Mouse (Mus musculus) lung, embryonic 15.5 days (tissue): Measurements from ENCODE around the gene Spsb1. TPM values are rescaled to one million over a fixed set of nuclear protein-coding genes. Genes with fewer than 3 reads are reported as not detected.

Source experiments
- ATAC-seq: fragments of 200-750 bp; cut with Nextera tagmentation; 2 replicates; pipeline ENCODE4 v1.8.0; 2017; ENCODE audit warnings: moderate number of reproducible peaks, borderline replicate concordance; ENCODE audit not compliant: low FRiP score, low TSS enrichment; ENCODE audit errors: extremely low read depth
- H3K27ac ChIP-seq: fragments of 300-500 bp; sonication (generic); 2 replicates; pipeline ENCODE4 v1.5.1; 2015; ENCODE audit warnings: moderate library complexity, mild to moderate bottlenecking, inconsistent platforms
- H3K27me3 ChIP-seq: fragments of 300-500 bp; sonication (generic); 2 replicates; pipeline ENCODE4 v1.6.1; 2015; ENCODE audit warnings: inconsistent platforms
- H3K36me3 ChIP-seq: fragments of 300-500 bp; sonication (generic); 2 replicates; pipeline ENCODE4 v1.6.1; 2015; ENCODE audit warnings: inconsistent platforms
- H3K4me1 ChIP-seq: fragments of 300-500 bp; sonication (generic); 2 replicates; pipeline ENCODE4 v1.6.1; 2015; ENCODE audit warnings: inconsistent platforms
- H3K4me2 ChIP-seq: fragments of 300-500 bp; sonication (generic); 2 replicates; pipeline ENCODE4 v1.6.1; 2015; ENCODE audit warnings: inconsistent platforms, mild to moderate bottlenecking, moderate library complexity
- H3K4me3 ChIP-seq: fragments of 300-500 bp; sonication (generic); 2 replicates; pipeline ENCODE4 v1.5.1; 2015; ENCODE audit warnings: mild to moderate bottlenecking, inconsistent platforms
- H3K9ac ChIP-seq: fragments of 300-500 bp; sonication (generic); 2 replicates; pipeline ENCODE4 v1.6.1; 2015; ENCODE audit warnings: inconsistent platforms
- H3K9me3 ChIP-seq: fragments of 300-500 bp; sonication (generic); 2 replicates; pipeline ENCODE4 v1.6.1; 2016; ENCODE audit warnings: inconsistent platforms
- WGBS: fragments of 180-500 bp; shearing (Covaris S2); methylation state at CpG from one replicate; pipeline ENCODE4 v1.1.7; 2015; 5-methylcytosine and 5-hydroxymethylcytosine counted together
- polyA plus RNA-seq: library from polyadenylated mRNA; unstranded; fragments of >200 nt; fragmentation: Nextera tagmentation; extraction: Ambion mirVana; gene quantifications from 2 replicates; pipeline ENCODE4 v1.2.1, GENCODE M21; 2015

Spsb1 gene
- polyA plus RNA-seq, 1 experiment from 2014 or later = 15.6 TPM

DNA sequence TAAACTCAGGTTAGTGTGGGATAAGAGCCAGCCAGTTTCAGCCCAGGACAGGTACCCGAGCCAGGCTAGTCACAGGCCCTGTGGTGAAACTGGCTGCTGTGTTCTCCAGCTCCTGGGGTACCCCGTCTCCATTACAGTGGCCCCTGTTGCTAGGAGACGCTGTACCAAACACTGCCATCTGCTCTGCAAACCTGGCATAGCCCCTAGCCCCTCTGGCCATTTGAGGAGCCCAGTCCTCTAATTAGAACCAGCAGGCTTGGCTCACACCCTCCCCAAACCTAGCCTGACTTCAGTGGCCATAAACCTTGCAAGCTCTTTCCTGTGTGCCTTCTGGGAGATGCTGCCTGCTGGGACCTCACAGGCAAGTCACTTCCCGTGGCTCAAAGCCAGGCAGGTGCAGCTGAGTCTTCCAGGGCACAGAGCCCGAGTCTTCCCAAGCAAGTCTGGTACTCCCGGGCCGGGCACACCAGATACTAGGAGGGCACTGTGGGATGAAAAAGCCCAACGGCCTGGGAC, 78.8 kb downstream of the Spsb1 start:
- H3K9ac ChIP-seq = no peak overlapping the region
- no peak overlapping the region for H3K4me2 ChIP-seq
- no peak overlapping the region for H3K4me3 ChIP-seq
- no peak for ATAC-seq
- H3K4me1 ChIP-seq = peaks cover 50% of the 10 kb centered on the region
- no peaks in the 10 kb centered on the region for H3K36me3 ChIP-seq
- H3K27ac ChIP-seq = no peak overlapping the region
- no peaks in the 10 kb centered on the region for H3K9me3 ChIP-seq
- WGBS = 65% methylated on average over 8 of the region's 8 CpGs
- no peaks in the 10 kb centered on the region for H3K27me3 ChIP-seq

GRCm38 (mm10) chr4:149875296-149875695, 79.5 kb downstream of the Spsb1 start:
- Histone ChIP-seq H3K9ac (no peak overlapping the region), H3K9me3 (no peaks in the 10 kb centered on the region), H3K36me3 (no peaks in the 10 kb centered on the region), H3K4me3 (no peak overlapping the region), H3K4me1 (peaks cover 53% of the 10 kb centered on the region), H3K4me2 (no peak overlapping the region), H3K27me3 (no peaks in the 10 kb centered on the region), H3K27ac (no peak overlapping the region)
- 33% methylated on average over 6 of the region's 6 CpGs for WGBS
- ATAC-seq = no peak

DNA sequence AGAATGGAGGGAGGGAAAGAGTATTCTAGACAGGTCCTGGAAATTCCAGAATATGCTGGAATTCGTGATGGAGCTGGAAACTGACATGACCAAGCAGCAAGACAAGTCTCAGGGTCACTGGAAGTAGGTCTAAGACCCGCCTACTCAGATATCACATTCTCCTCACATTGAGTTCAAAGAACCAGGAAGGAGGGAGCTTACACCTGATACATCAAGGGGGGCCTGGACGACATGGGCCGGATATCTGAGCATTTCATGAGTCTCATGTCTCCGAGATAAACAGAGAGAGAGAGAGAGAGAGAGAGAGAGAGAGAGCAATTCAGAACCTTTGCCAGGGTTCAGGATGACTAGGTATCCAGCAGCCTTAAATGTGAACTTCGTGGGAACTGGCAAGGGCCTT, 82.6 kb downstream of the Spsb1 start:
- Histone ChIP-seq H3K4me3 (no peak overlapping the region), H3K4me2 (no peak overlapping the region), H3K4me1 (peaks cover 50% of the 10 kb centered on the region), H3K27me3 (no peaks in the 10 kb centered on the region), H3K27ac (no peak overlapping the region), H3K9ac (no peak overlapping the region), H3K9me3 (no peaks in the 10 kb centered on the region), H3K36me3 (no peaks in the 10 kb centered on the region)
- ATAC-seq = no peak
- WGBS = 46% methylated on average over 6 of the region's 6 CpGs

GRCm38 (mm10) chr4:149871582-149871981, 83.3 kb downstream of the Spsb1 start:
- Histone ChIP-seq H3K27me3 (no peaks in the 10 kb centered on the region), H3K9me3 (no peaks in the 10 kb centered on the region), H3K4me1 (peaks cover 43% of the 10 kb centered on the region), H3K27ac (peak overlapping the region; percentile 68), H3K4me3 (no peak overlapping the region), H3K4me2 (no peak overlapping the region), H3K36me3 (no peaks in the 10 kb centered on the region), H3K9ac (no peak overlapping the region)
- no peak for ATAC-seq
- 43% methylated on average over 7 of the region's 7 CpGs for WGBS

DNA sequence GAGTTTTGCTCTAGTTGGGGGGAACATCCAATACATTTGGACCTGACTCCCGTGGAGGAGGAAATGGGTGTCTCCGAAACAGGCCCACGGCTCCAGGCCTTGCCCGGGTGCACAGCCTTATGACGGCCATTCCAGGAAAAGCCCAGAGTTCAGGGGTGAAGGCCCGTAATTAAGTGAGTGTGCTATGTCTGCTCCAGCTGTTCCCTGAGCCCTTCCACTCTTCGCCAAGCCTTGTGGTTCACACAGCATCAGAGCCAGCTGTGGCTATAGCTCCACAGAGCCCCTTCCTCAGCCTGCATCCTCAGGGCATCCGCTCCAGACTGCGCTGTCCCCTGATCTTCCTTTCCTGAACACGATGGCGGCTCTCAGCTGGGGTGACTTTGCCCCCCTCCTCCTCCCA, 83.8 kb downstream of the Spsb1 start:
- H3K27me3 ChIP-seq = no peaks in the 10 kb centered on the region
- H3K4me2 ChIP-seq = no peak overlapping the region
- peak overlapping the region; percentile 68 for H3K27ac ChIP-seq
- no peak overlapping the region for H3K9ac ChIP-seq
- H3K9me3 ChIP-seq = no peaks in the 10 kb centered on the region
- WGBS = 39% methylated on average over 11 of the region's 11 CpGs
- H3K36me3 ChIP-seq = no peaks in the 10 kb centered on the region
- peaks cover 38% of the 10 kb centered on the region for H3K4me1 ChIP-seq
- ATAC-seq = peak; percentile 92
- no peak overlapping the region for H3K4me3 ChIP-seq

DNA sequence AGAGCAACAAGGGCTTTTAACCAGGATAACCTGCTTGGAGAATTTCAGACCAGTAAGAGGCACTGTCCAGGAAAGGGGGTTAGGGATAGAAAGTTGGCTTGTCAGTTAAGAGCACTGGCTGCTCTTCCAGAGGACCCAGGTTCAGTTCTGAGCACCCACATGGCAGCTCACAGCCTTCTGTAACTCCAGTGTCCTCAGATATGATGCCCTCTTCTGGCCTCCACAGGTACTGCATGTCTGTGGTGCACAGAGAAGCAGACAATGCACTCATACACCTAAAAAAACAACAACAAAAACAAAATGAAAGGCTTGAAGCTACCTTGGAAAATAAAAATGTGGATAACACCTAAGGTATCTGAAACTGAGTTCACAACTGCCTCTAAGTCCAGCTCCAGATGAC, 84.4 kb downstream of the Spsb1 start:
- no peak overlapping the region for H3K4me3 ChIP-seq
- H3K9ac ChIP-seq = no peak overlapping the region
- H3K27me3 ChIP-seq = no peaks in the 10 kb centered on the region
- peak overlapping the region; percentile 66 for H3K27ac ChIP-seq
- no peak for ATAC-seq
- H3K4me2 ChIP-seq = no peak overlapping the region
- no peaks in the 10 kb centered on the region for H3K36me3 ChIP-seq
- no peaks in the 10 kb centered on the region for H3K9me3 ChIP-seq
- peaks cover 32% of the 10 kb centered on the region for H3K4me1 ChIP-seq

DNA sequence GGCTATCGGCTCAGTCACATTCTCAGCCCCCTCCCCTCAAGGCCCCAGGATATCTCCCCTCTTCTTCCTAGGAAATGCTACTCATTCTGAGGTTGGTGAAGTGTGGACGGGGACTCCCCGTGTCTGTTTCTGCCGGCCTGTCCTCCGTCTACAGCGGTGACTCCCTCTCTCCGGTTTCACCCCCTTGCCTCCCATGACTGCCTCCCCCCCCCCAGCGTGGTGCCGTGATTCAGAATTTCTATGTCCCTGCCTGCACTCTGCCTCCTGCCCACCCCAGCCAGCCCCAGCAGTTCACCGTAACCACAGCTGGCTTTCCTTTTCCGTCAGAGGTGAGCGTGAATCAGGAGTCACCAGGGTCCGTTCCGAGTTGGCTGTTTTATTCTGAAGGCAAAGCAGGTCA, 86.1 kb downstream of the Spsb1 start:
- no peaks in the 10 kb centered on the region for H3K9me3 ChIP-seq
- H3K36me3 ChIP-seq = no peaks in the 10 kb centered on the region
- H3K4me2 ChIP-seq = no peak overlapping the region
- WGBS = 65% methylated on average over 14 of the region's 14 CpGs
- ATAC-seq = no peak
- no peak overlapping the region for H3K27ac ChIP-seq
- no peak overlapping the region for H3K9ac ChIP-seq
- no peak overlapping the region for H3K4me3 ChIP-seq
- H3K4me1 ChIP-seq = peaks cover 24% of the 10 kb centered on the region
- no peaks in the 10 kb centered on the region for H3K27me3 ChIP-seq

- 36% methylated on average over 9 of the region's 9 CpGs for WGBS
- no peaks in the 10 kb centered on the region for H3K36me3 ChIP-seq
- H3K4me1 ChIP-seq = peaks cover 24% of the 10 kb centered on the region
- no peak overlapping the region for H3K4me3 ChIP-seq
- ATAC-seq = no peak
- no peaks in the 10 kb centered on the region for H3K27me3 ChIP-seq
- no peak overlapping the region for H3K9ac ChIP-seq
- H3K4me2 ChIP-seq = no peak overlapping the region
- H3K9me3 ChIP-seq = no peaks in the 10 kb centered on the region
- peak overlapping the region; percentile 66 for H3K27ac ChIP-seq
These were observed 86.8 kb downstream of the Spsb1 start for GRCm38 (mm10) chr4:149868009-149868408.

GRCm38 (mm10) chr4:149867351-149867750, 87.5 kb downstream of the Spsb1 start:
- 71% methylated on average over 4 of the region's 4 CpGs for WGBS
- no peak overlapping the region for H3K4me3 ChIP-seq
- no peaks in the 10 kb centered on the region for H3K9me3 ChIP-seq
- H3K4me2 ChIP-seq = no peak overlapping the region
- H3K36me3 ChIP-seq = no peaks in the 10 kb centered on the region
- ATAC-seq = no peak
- no peaks in the 10 kb centered on the region for H3K27me3 ChIP-seq
- H3K9ac ChIP-seq = no peak overlapping the region
- no peak overlapping the region for H3K27ac ChIP-seq
- H3K4me1 ChIP-seq = peaks cover 24% of the 10 kb centered on the region

DNA sequence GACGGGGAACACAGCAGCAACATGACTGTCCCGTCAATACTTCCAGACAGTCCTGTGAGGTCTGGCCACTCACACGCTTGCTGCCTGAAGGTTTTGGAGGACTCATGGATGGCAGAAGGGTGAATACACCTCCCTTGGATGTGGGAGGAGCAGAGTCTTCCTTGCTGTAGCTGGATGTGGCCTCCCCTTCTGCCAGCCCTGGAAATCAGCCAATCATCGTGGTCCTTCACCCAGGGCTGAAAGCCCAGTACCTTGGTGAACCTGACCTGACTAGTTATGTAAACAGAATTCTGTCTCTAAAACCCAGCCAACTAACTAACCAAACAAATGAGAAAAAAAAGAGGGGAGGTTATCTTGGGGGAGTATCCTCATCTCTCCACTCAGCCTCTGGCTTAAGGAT, 90.4 kb downstream of the Spsb1 start:
- 63% methylated on average over 4 of the region's 4 CpGs for WGBS
- no peaks in the 10 kb centered on the region for H3K36me3 ChIP-seq
- ATAC-seq = no peak

GRCm38 (mm10) chr4:149863522-149863921, 91.3 kb downstream of the Spsb1 start:
- Histone ChIP-seq H3K27ac (no peak overlapping the region), H3K4me3 (no peak overlapping the region), H3K27me3 (no peaks in the 10 kb centered on the region), H3K4me1 (peaks cover 16% of the 10 kb centered on the region), H3K36me3 (no peaks in the 10 kb centered on the region), H3K9ac (no peak overlapping the region), H3K4me2 (no peak overlapping the region), H3K9me3 (no peaks in the 10 kb centered on the region)
- 59% methylated on average over 9 of the region's 9 CpGs for WGBS
- no peak for ATAC-seq

More for the DNA sequence above, 90.4 kb downstream of the Spsb1 start:
- Histone ChIP-seq H3K4me3 (no peak overlapping the region), H3K27me3 (no peaks in the 10 kb centered on the region), H3K4me1 (peaks cover 16% of the 10 kb centered on the region), H3K27ac (no peak overlapping the region), H3K4me2 (no peak overlapping the region), H3K9ac (no peak overlapping the region), H3K9me3 (no peaks in the 10 kb centered on the region)

DNA sequence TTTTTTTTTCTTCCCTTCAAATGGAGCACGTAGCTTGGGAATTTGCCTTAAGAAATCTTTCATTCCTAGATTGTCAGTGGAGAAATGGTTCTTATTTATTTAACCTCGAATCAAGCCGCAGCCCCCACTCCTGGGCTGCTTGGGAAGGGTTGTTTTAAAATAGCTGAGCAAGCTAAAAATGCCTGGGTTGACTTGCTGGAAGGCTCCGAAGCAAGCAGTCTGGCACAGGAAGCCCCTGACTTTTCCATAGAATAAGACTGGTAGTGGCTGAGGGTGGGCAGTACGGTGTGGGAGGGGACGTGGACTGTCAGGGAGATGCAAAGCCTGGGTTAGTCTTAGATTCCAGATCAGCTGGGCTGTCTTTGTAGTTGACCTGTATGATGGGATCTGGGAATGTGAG, 94.5 kb downstream of the Spsb1 start:
- H3K4me3 ChIP-seq = no peak overlapping the region
- no peak overlapping the region for H3K27ac ChIP-seq
- ATAC-seq = no peak
- H3K4me1 ChIP-seq = peaks cover 16% of the 10 kb centered on the region
- no peak overlapping the region for H3K4me2 ChIP-seq
- H3K36me3 ChIP-seq = no peaks in the 10 kb centered on the region
- no peaks in the 10 kb centered on the region for H3K9me3 ChIP-seq
- 43% methylated on average over 6 of the region's 6 CpGs for WGBS
- H3K9ac ChIP-seq = no peak overlapping the region
- no peaks in the 10 kb centered on the region for H3K27me3 ChIP-seq

- Histone ChIP-seq H3K36me3 (no peaks in the 10 kb centered on the region), H3K9ac (no peak overlapping the region), H3K4me2 (no peak overlapping the region), H3K4me3 (no peak overlapping the region), H3K27me3 (0 out of 2 replicates have a peak, but pooled peaks cover 10% of the 10 kb centered on the region), H3K27ac (no peak overlapping the region), H3K9me3 (no peaks in the 10 kb centered on the region), H3K4me1 (peaks cover 21% of the 10 kb centered on the region)
- ATAC-seq = no peak
- 45% methylated on average over 8 of the region's 8 CpGs for WGBS
These were observed 96.3 kb downstream of the Spsb1 start for GRCm38 (mm10) chr4:149858584-149858983.
